Mouse (Mus musculus) C2C12 (cell line): Measurements from ENCODE around the gene Esr2.

Experiments used
- CEBPB ChIP-seq: IDR thresholded peaks from one replicate; pipeline ENCODE4 v1.6.1; 2011; ENCODE audit warnings: low read depth, mild to moderate bottlenecking, control low read depth, moderate library complexity
- CTCF ChIP-seq: IDR thresholded peaks from one replicate; pipeline ENCODE4 v1.5.1; 2011; ENCODE audit not compliant: control insufficient read depth, insufficient read depth, insufficient read length
- FOSL1 ChIP-seq: IDR thresholded peaks from one replicate; pipeline ENCODE4 v1.8.0; 2011; ENCODE audit warnings: mild to moderate bottlenecking, low read length; ENCODE audit not compliant: poor library complexity, insufficient read depth, severe bottlenecking
- USF1 ChIP-seq: IDR thresholded peaks from one replicate; pipeline ENCODE4 v1.6.1; 2011; ENCODE audit warnings: low read depth, mild to moderate bottlenecking, control low read depth, moderate library complexity

GRCm38 (mm10) chr12:76109646-76110405 lies 67.2 kb downstream of the Esr2 start:
- no peak for TF ChIP-seq CTCF
- no peak for TF ChIP-seq FOSL1
- no peak for TF ChIP-seq USF1
- no peak for TF ChIP-seq CEBPB
